Mouse (Mus musculus) cortical plate, adult 2 months (tissue): Measurements from ENCODE around the gene Cul4a.

Source experiments
- CTCF ChIP-seq: fragments of 200-500 bp; IDR thresholded peaks from 2 replicates; pipeline ENCODE4 v1.5.1; 2011; ENCODE audit warnings: mild to moderate bottlenecking, control low read depth, low read length; ENCODE audit not compliant: insufficient read depth; ENCODE audit errors: extremely low read depth
- POLR2A ChIP-seq: fragments of 200-500 bp; IDR thresholded peaks from 2 replicates; pipeline ENCODE4 v1.6.1; 2011; ENCODE audit warnings: mild to moderate bottlenecking, low read length, control low read depth; ENCODE audit not compliant: insufficient read depth; ENCODE audit errors: extremely low read depth

DNA sequence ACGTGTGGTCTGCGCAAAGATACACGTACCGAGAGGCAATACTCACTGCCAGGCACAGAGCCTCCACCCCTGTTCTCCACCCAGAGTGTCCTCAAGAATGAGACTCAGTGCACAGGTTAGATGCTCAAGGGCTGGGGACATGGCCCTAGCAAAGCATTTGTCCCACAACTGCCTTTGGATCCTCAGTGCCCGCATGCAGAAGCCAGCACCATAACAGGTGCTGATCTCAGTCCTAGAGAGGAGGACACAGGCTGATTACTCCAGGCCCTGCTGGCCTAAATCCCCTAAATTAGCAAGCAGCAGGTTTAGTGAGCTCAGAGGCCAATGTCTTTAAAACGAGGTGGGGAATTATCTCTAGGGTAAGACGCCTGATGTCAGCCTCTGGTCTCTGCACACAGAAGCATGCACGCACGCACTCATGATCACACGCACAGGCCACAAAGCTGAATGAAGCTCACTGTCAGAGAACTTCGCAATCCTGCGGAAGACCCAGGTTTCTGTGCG, 82.7 kb downstream of the Cul4a start:
- TF ChIP-seq CTCF (no peak), POLR2A (no peak)
